Mouse (Mus musculus): ENCODE measurements around the gene Sik2. TPM values are rescaled to one million over a fixed set of nuclear protein-coding genes. Genes with fewer than 3 reads are reported as not detected.

Gene Sik2
- polyA plus RNA-seq, 1 experiment from 2014 or later: 9.2 TPM

DNA sequence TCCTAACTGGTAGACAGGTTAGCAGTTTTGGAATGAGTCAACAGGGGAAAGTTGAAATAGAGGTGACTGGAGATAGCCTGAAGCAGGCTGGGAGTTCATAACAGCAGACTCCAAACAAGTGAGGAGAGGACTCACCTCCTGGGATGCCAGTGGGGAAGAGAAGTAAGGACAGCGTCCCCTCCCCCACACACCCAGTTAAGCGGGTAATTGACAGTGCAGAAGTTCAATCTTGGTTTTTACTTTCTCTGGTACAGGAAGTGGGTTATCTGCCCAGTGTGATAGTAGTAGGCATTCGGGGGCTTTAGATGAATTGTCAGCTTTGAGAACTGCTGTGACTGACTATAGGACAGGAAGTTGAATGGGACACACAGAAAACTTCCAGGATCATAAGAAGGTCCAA is 11.5 kb upstream of the Sik2 start:
- no peak overlapping the region for H3K27ac ChIP-seq (ENCODE audit: low read depth, low read length)
- no peak overlapping the region for H3K4me2 ChIP-seq (replicated peaks; ENCODE audit: low read depth)
- no peaks in the 10 kb centered on the region for H3K4me1 ChIP-seq (replicated peaks; ENCODE audit: control insufficient read depth, insufficient read depth, low read length)
- no peaks in the 10 kb centered on the region for H3K9me3 ChIP-seq (ENCODE audit: control insufficient read depth)
- no peak for TF ChIP-seq CTCF (IDR thresholded peaks at IDR 0.05; ENCODE audit: low read depth)
- no peak for ATAC-seq
- H3K27me3 ChIP-seq (replicated peaks; ENCODE audit: control insufficient read depth, insufficient read depth, low read length): no peaks in the 10 kb centered on the region
- H3K4me3 ChIP-seq (ENCODE audit: low read depth, low read length): no peak overlapping the region
- 61% methylated on average over 3 of the region's 3 CpGs for WGBS
- no peaks in the 10 kb centered on the region for H3K36me3 ChIP-seq (ENCODE audit: control insufficient read depth, insufficient read depth)
- no peak overlapping the region for H3K9ac ChIP-seq (ENCODE audit: low read depth, low read length)

DNA sequence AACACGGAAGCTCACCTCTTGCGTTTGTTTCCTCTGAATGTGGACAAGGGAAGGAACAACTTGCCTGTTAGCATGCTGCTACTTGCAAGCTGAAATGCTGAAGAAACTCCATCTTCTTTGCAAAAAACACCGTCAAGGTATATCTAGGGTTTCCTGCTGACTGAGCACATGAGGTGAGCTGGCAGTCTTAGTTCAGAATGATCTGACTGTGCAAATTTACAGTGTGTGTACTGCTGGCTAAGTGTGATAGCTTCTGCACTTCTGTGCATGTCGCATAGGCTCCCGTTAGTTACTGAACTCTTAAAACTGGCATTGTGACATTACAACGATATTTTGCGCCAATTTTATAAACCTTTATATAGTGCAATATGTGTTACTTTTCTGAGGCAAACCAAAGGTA is 10.8 kb upstream of the Sik2 start:
- Histone ChIP-seq H3K36me3 (ENCODE audit: control insufficient read depth, insufficient read depth) (no peaks in the 10 kb centered on the region), H3K9me3 (ENCODE audit: control insufficient read depth) (no peaks in the 10 kb centered on the region), H3K4me1 (replicated peaks; ENCODE audit: control insufficient read depth, insufficient read depth, low read length) (no peaks in the 10 kb centered on the region), H3K9ac (ENCODE audit: low read depth, low read length) (no peak overlapping the region), H3K4me2 (replicated peaks; ENCODE audit: low read depth) (no peak overlapping the region), H3K27me3 (replicated peaks; ENCODE audit: control insufficient read depth, insufficient read depth, low read length) (no peaks in the 10 kb centered on the region), H3K4me3 (ENCODE audit: low read depth, low read length) (no peak overlapping the region), H3K27ac (ENCODE audit: low read depth, low read length) (no peak overlapping the region)
- ATAC-seq: no peak
- WGBS: 83% methylated on average over 7 of the region's 7 CpGs
- TF ChIP-seq CTCF (IDR thresholded peaks at IDR 0.05; ENCODE audit: low read depth): no peak

DNA sequence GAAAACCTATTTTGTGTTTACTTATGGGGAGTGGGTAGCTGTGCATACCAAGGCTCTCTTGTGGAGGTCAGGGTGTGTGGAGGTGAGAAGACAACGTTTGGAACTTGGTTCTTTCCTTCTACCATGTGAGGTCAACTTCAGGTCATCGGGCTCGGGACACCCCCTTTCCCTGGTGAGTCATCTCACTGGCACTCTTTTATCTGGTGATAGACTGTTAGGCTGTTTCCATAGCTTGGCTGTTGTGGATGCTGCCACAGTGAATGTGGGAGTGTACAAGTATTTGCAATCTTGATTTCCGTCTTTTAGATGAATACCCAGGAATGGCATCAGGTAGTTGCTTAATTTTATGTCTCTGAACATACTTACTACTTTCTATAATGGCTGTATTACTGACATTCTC is 6.9 kb upstream of the Sik2 start:
- H3K27me3 ChIP-seq (replicated peaks; ENCODE audit: control insufficient read depth, insufficient read depth, low read length): no peaks in the 10 kb centered on the region
- no peak overlapping the region for H3K4me2 ChIP-seq (replicated peaks; ENCODE audit: low read depth)
- TF ChIP-seq CTCF (IDR thresholded peaks at IDR 0.05; ENCODE audit: low read depth): no peak
- 23% methylated on average over 4 of the region's 4 CpGs for WGBS
- H3K4me3 ChIP-seq (ENCODE audit: low read depth, low read length): no peak overlapping the region
- H3K9ac ChIP-seq (ENCODE audit: low read depth, low read length): no peak overlapping the region
- no peaks in the 10 kb centered on the region for H3K4me1 ChIP-seq (replicated peaks; ENCODE audit: control insufficient read depth, insufficient read depth, low read length)
- ATAC-seq: no peak
- H3K9me3 ChIP-seq (ENCODE audit: control insufficient read depth): no peaks in the 10 kb centered on the region
- H3K36me3 ChIP-seq (ENCODE audit: control insufficient read depth, insufficient read depth): no peaks in the 10 kb centered on the region
- H3K27ac ChIP-seq (ENCODE audit: low read depth, low read length): no peak overlapping the region

DNA sequence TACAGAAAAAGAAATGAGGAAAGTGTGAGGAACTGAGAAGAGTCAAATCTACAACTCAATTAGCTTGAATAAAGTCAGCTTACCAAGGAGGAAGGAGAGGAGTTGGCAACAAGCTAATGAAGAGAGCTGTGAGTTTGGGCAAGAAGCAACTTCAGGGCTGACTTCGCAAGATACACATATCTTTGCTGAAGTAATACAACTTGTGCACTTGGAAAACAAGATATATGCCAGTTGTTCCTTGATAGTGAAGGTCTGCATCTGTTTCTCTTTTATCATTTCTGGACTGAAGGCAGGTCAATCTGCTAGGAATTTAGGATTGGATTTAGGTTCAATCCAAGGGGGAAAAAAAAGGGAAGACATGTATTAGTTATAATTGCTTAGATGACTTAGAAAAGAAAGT is 4.8 kb upstream of the Sik2 start:
- no peak for TF ChIP-seq CTCF (IDR thresholded peaks at IDR 0.05; ENCODE audit: low read depth)
- no peaks in the 10 kb centered on the region for H3K36me3 ChIP-seq (ENCODE audit: control insufficient read depth, insufficient read depth)
- no peaks in the 10 kb centered on the region for H3K9me3 ChIP-seq (ENCODE audit: control insufficient read depth)
- 77% methylated on average over 1 of the region's 1 CpGs for WGBS
- no peaks in the 10 kb centered on the region for H3K27me3 ChIP-seq (replicated peaks; ENCODE audit: control insufficient read depth, insufficient read depth, low read length)
- no peak overlapping the region for H3K4me2 ChIP-seq (replicated peaks; ENCODE audit: low read depth)
- no peak overlapping the region for H3K27ac ChIP-seq (ENCODE audit: low read depth, low read length)
- ATAC-seq: no peak
- no peak overlapping the region for H3K9ac ChIP-seq (ENCODE audit: low read depth, low read length)
- H3K4me1 ChIP-seq (replicated peaks; ENCODE audit: control insufficient read depth, insufficient read depth, low read length): no peaks in the 10 kb centered on the region
- H3K4me3 ChIP-seq (ENCODE audit: low read depth, low read length): no peak overlapping the region

DNA sequence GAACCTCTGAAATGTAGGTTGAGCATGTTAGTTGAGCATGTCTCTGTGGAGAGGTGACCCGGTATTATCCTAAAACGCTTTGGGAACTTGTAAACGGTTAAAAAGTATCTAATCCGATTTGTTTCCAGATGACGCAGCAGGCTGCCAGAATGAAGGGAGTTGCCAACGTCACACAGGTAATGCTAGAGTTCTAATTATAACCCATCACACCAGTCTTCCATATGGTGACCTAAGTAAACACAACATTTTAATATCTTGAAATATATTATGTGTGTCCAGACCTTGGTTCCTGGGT is 730 bp upstream of the Sik2 start:
- H3K4me3 ChIP-seq (ENCODE audit: low read depth, low read length): peak overlapping the region; percentile 31

DNA sequence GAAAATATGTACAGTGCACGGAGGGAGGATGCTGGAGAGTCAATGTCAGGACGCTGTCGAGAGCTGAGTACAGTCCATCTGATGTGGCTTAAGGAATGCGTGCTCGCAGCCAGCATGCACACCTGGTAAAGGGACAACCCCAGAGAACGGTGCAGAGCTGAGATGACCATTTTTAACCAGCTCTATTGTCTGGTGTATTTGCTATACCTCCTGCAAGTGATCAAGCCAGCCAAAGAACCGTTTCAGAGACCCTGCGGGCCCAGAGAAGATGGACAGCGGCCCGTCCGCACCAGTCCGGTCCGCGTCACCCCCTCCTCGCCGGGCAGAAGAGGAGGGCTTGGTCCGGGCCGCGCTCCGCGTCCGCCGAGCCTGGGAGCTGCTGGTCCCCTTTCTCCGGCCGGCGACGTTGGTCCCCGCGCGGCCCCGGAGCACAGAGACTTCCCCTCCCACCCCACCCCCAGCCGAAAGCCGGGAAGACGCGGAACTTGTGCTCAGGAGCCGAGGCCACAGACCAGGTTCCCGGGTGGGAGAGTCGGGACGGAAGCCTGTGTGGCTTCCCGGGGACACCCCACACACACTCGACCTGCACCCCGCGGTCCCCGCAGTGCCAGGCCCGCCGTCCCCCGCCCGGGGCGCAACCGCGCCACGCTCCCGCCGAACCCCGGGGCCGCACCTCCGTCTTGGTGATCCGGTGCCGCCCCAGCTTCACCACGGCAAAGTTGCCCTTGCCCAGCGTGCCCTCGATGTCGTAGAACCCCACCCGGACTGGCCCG is 619 bp downstream of the Sik2 start:
- Histone ChIP-seq H3K4me2 (replicated peaks; ENCODE audit: low read depth) (peak overlapping the region; percentile 95), H3K27ac (ENCODE audit: low read depth, low read length) (peak overlapping the region; percentile 81), H3K4me3 (ENCODE audit: low read depth, low read length) (peak overlapping the region; percentile 78), H3K4me1 (replicated peaks; ENCODE audit: control insufficient read depth, insufficient read depth, low read length) (0 out of 2 replicates have a peak, but pooled peaks cover 2% of the 10 kb centered on the region), H3K9ac (ENCODE audit: low read depth, low read length) (peak overlapping the region; percentile 78), H3K9me3 (ENCODE audit: control insufficient read depth) (no peaks in the 10 kb centered on the region), H3K36me3 (ENCODE audit: control insufficient read depth, insufficient read depth) (no peaks in the 10 kb centered on the region), H3K27me3 (replicated peaks; ENCODE audit: control insufficient read depth, insufficient read depth, low read length) (no peaks in the 10 kb centered on the region)
- ATAC-seq: peak; percentile 70
- TF ChIP-seq CTCF (IDR thresholded peaks at IDR 0.05; ENCODE audit: low read depth): peak; percentile 1; the same call in 1 of the 2 replicates
- WGBS: under 1% methylated on average over 58 of the region's 65 CpGs

More for the DNA sequence above, 730 bp upstream of the Sik2 start:
- no peaks in the 10 kb centered on the region for H3K9me3 ChIP-seq (ENCODE audit: control insufficient read depth)
- H3K4me1 ChIP-seq (replicated peaks; ENCODE audit: control insufficient read depth, insufficient read depth, low read length): 0 out of 2 replicates have a peak, but pooled peaks cover 2% of the 10 kb centered on the region
- no peak overlapping the region for H3K27ac ChIP-seq (ENCODE audit: low read depth, low read length)
- no peak for TF ChIP-seq CTCF (IDR thresholded peaks at IDR 0.05; ENCODE audit: low read depth)
- H3K27me3 ChIP-seq (replicated peaks; ENCODE audit: control insufficient read depth, insufficient read depth, low read length): no peaks in the 10 kb centered on the region
- ATAC-seq: no peak
- peak overlapping the region; percentile 95 for H3K4me2 ChIP-seq (replicated peaks; ENCODE audit: low read depth)
- no peaks in the 10 kb centered on the region for H3K36me3 ChIP-seq (ENCODE audit: control insufficient read depth, insufficient read depth)
- WGBS: 5% methylated on average over 6 of the region's 6 CpGs
- H3K9ac ChIP-seq (ENCODE audit: low read depth, low read length): no peak overlapping the region
